Mouse (Mus musculus): Measurements from ENCODE around the gene Zfp68. TPM values are rescaled to one million over a fixed set of nuclear protein-coding genes. Genes with fewer than 3 reads are reported as not detected.
"Not testable (repeated sequence)": the region's sequence is repeated elsewhere in the genome, so short reads cannot be mapped to it uniquely, and the experiment has no call there.

Zfp68 gene
- polyA plus RNA-seq (2012; rRNA removed): 26.1 and 27.0 TPM in 2 replicates

GRCm38 (mm10) chr5:138619211-138620128 is at the start of gene Zfp68:
TSS of gene Zfp68 (minus strand) at chr5:138619761.
- peak; percentile 78 for DNase-seq (ENCODE audit: low spot score)

GRCm38 (mm10) chr5:138658922-138659321 is 39.4 kb upstream of the Zfp68 start:
- DNase-seq (ENCODE audit: low spot score): no peak

GRCm38 (mm10) chr5:138657854-138658253 is 38.3 kb upstream of the Zfp68 start:
- DNase-seq (ENCODE audit: low spot score): no peak

GRCm38 (mm10) chr5:138657407-138657806 is 37.8 kb upstream of the Zfp68 start:
- no peak for DNase-seq (ENCODE audit: low spot score)

- DNase-seq (ENCODE audit: low spot score): no peak
Measured at GRCm38 (mm10) chr5:138656477-138657156, 37.1 kb upstream of the Zfp68 start.

- DNase-seq (ENCODE audit: low spot score): no peak
Measured at GRCm38 (mm10) chr5:138652911-138653310, 33.4 kb upstream of the Zfp68 start.

- no peak for DNase-seq (ENCODE audit: low spot score)
Measured at GRCm38 (mm10) chr5:138641761-138642160, 22.2 kb upstream of the Zfp68 start.

GRCm38 (mm10) chr5:138641081-138641480 is 21.5 kb upstream of the Zfp68 start:
- DNase-seq (ENCODE audit: low spot score): no peak

- no peak for DNase-seq (ENCODE audit: low spot score)
Measured at GRCm38 (mm10) chr5:138636486-138636885, 16.9 kb upstream of the Zfp68 start.

- no peak for DNase-seq (ENCODE audit: low spot score)
Measured at GRCm38 (mm10) chr5:138623478-138623875, 3.9 kb upstream of the Zfp68 start.

GRCm38 (mm10) chr5:138622645-138623477 is 3.3 kb upstream of the Zfp68 start, which contains the start of gene A430033K04Rik:
TSS of gene A430033K04Rik (plus strand) at chr5:138622859.
- peak; percentile 76 for DNase-seq (ENCODE audit: low spot score)

GRCm38 (mm10) chr5:138620836-138621235 is 1.3 kb upstream of the Zfp68 start:
- no peak for DNase-seq (ENCODE audit: low spot score)

- no peak for DNase-seq (ENCODE audit: low spot score)
Measured at GRCm38 (mm10) chr5:138618353-138618752, 1.2 kb downstream of the Zfp68 start.

- no peak for DNase-seq (ENCODE audit: low spot score)
Measured at GRCm38 (mm10) chr5:138587396-138587795, 32.2 kb downstream of the Zfp68 start.

GRCm38 (mm10) chr5:138571623-138572022 is 47.9 kb downstream of the Zfp68 start:
- DNase-seq (ENCODE audit: low spot score): no peak

- not testable (repeated sequence) for DNase-seq (ENCODE audit: low spot score)
Measured at GRCm38 (mm10) chr5:138564612-138565011, 54.9 kb downstream of the Zfp68 start, which contains the start of gene 1700123K08Rik. TSS of gene 1700123K08Rik (minus strand) at chr5:138564712.

Other genes starting within 250 kb of the Zfp68 start
- gene Zfp157, start 178.3 kb downstream of the Zfp68 start, polyA plus RNA-seq (2012; rRNA removed): 7.5 and 8.8 TPM in 2 replicates
- gene 1700123K08Rik, start 55.0 kb downstream of the Zfp68 start, polyA plus RNA-seq (2012; rRNA removed): not detected in 2 replicates
- 5.6 and 7.2 TPM in 2 replicates for gene A430033K04Rik, start 3.1 kb upstream of the Zfp68 start, polyA plus RNA-seq (2012; rRNA removed)
- gene Fam20c, start 134.8 kb upstream of the Zfp68 start, polyA plus RNA-seq (2012; rRNA removed): 8.1 and 8.9 TPM in 2 replicates
- not detected in 2 replicates for gene Gm5294, start 200.3 kb upstream of the Zfp68 start, polyA plus RNA-seq (2012; rRNA removed)

Data from urinary bladder, adult 2 months (tissue).